Mouse (Mus musculus) hindbrain, embryonic 12.5 days (tissue): ENCODE results near the gene Actl7a. TPM values are rescaled to one million over a fixed set of nuclear protein-coding genes. Genes with fewer than 3 reads are reported as not detected.

Experiments
- ATAC-seq: fragments of 200-750 bp; cut with Nextera tagmentation; 2 replicates; pipeline ENCODE4 v1.8.0; 2017; ENCODE audit warnings: moderate TSS enrichment; ENCODE audit not compliant: low FRiP score
- H3K27ac ChIP-seq: fragments of 300-500 bp; sonication (generic); 2 replicates; pipeline ENCODE4 v1.5.1; 2016; ENCODE audit warnings: mild to moderate bottlenecking
- H3K27me3 ChIP-seq: fragments of 300-500 bp; sonication (generic); 2 replicates; pipeline ENCODE4 v1.6.1; 2016; ENCODE audit warnings: mild to moderate bottlenecking
- H3K36me3 ChIP-seq: fragments of 300-500 bp; sonication (generic); 2 replicates; pipeline ENCODE4 v1.6.1; 2016; ENCODE audit warnings: mild to moderate bottlenecking
- H3K4me1 ChIP-seq: fragments of 300-500 bp; sonication (generic); 2 replicates; pipeline ENCODE4 v1.6.1; 2016
- H3K4me2 ChIP-seq: fragments of 300-500 bp; sonication (generic); replicated peaks from 2 replicates; pipeline ENCODE4 v1.6.1; 2016; ENCODE audit warnings: mild to moderate bottlenecking
- H3K4me3 ChIP-seq: fragments of 300-500 bp; sonication (generic); 2 replicates; pipeline ENCODE4 v1.5.1; 2016; ENCODE audit warnings: mild to moderate bottlenecking
- H3K9ac ChIP-seq: fragments of 300-500 bp; sonication (generic); 2 replicates; pipeline ENCODE4 v1.6.1; 2016; ENCODE audit warnings: mild to moderate bottlenecking, moderate library complexity
- H3K9me3 ChIP-seq: fragments of 300-500 bp; sonication (generic); replicated peaks from 2 replicates; pipeline ENCODE4 v1.6.1; 2016; ENCODE audit warnings: mild to moderate bottlenecking
- WGBS: fragments of 180-500 bp; shearing (Covaris S2); methylation state at CpG from one replicate; pipeline ENCODE4 v1.1.7; 2016; 5-methylcytosine and 5-hydroxymethylcytosine counted together
- polyA plus RNA-seq: library from polyadenylated mRNA; unstranded; fragments of >200 nt; fragmentation: Nextera tagmentation; extraction: Ambion mirVana; gene quantifications from 2 replicates; pipeline ENCODE4 v1.2.1, GENCODE M21; 2016

The Actl7a gene
- polyA plus RNA-seq, result not detected in 2 replicates

- H3K9me3 ChIP-seq, result no peaks in the 10 kb centered on the region
- ATAC-seq, result no peak
- H3K36me3 ChIP-seq, result peaks cover 42% of the 10 kb centered on the region
- no peak within 1 kb of the TSS for H3K27ac ChIP-seq
- H3K9ac ChIP-seq, result no peak within 1 kb of the TSS
- no peak within 1 kb of the TSS for H3K4me2 ChIP-seq
- H3K4me3 ChIP-seq, result no peak within 1 kb of the TSS
- H3K4me1 ChIP-seq, result no peaks in the 10 kb centered on the region
- 95% methylated on average over 21 of the region's 21 CpGs for WGBS
- no peaks in the 10 kb centered on the region for H3K27me3 ChIP-seq
Observed at GRCm38 (mm10) chr4:56743363-56744195, at the start of gene Actl7a. Gene Actl7a, plus strand, starts transcription at chr4:56743413.

- Histone ChIP-seq H3K4me2 (no peak overlapping the region), H3K4me3 (no peak overlapping the region), H3K27ac (no peak overlapping the region), H3K36me3 (no peaks in the 10 kb centered on the region), H3K27me3 (no peaks in the 10 kb centered on the region), H3K9ac (no peak overlapping the region), H3K4me1 (no peaks in the 10 kb centered on the region), H3K9me3 (no peaks in the 10 kb centered on the region)
- WGBS, result 87% methylated on average over 7 of the region's 7 CpGs
- ATAC-seq, result no peak
Observed at GRCm38 (mm10) chr4:56696401-56696800, 46.8 kb upstream of the Actl7a start.

DNA sequence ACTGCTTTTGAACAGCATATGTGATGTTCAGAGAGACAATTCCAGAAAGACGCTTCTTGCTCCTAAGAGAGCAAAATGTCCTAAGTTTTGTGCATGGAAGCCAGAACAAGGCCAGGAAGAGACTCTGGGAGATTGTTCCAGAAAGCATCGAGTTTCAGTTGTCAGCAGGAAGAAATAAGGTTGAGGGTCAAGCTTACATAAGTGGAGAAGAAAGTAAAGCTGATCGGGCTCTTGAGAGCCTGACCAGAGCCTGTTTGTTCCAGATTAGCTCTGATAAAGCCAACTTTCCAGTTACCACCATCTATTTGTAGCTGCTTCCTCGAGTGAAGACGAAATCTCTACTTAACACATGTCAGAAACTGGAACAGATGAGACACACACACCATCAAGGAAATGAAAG is 44.5 kb upstream of the Actl7a start:
- no peak overlapping the region for H3K4me3 ChIP-seq
- H3K36me3 ChIP-seq, result no peaks in the 10 kb centered on the region
- no peak overlapping the region for H3K27ac ChIP-seq
- no peak overlapping the region for H3K9ac ChIP-seq
- H3K9me3 ChIP-seq, result no peaks in the 10 kb centered on the region
- H3K4me2 ChIP-seq, result no peak overlapping the region
- 0 out of 2 replicates have a peak, but pooled peaks cover 4% of the 10 kb centered on the region for H3K4me1 ChIP-seq
- H3K27me3 ChIP-seq, result no peaks in the 10 kb centered on the region
- WGBS, result 66% methylated on average over 5 of the region's 5 CpGs
- ATAC-seq, result no peak

DNA sequence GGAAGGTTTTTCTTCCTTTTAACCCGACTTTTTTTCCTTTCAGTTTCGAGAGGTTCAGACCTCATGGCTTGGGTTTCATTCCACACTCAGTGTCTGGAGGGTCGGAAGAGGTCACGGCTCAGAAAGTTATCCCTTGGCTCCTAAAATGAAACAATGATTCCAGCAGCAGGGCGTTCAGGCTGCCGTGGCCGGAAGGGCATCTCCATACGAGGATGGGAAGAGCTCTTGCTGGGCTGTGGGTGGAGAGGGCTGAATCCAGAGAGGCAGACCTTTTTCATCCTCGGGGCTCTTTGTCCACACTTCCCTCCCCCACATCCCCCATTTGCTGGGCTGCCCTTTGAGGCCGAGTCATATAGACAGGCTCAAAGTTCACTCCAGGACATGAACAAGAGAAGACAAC is 41.0 kb upstream of the Actl7a start:
- no peak overlapping the region for H3K27ac ChIP-seq
- H3K9me3 ChIP-seq, result no peaks in the 10 kb centered on the region
- 3% methylated on average over 10 of the region's 10 CpGs for WGBS
- H3K4me1 ChIP-seq, result peaks cover 9% of the 10 kb centered on the region; the same call in 1 of the 2 replicates
- H3K9ac ChIP-seq, result no peak overlapping the region
- 0 out of 2 replicates have a peak overlapping the region, but pooled peaks have one; percentile 31 for H3K4me2 ChIP-seq
- H3K4me3 ChIP-seq, result no peak overlapping the region
- H3K27me3 ChIP-seq, result no peaks in the 10 kb centered on the region
- ATAC-seq, result no peak
- no peaks in the 10 kb centered on the region for H3K36me3 ChIP-seq

- Histone ChIP-seq H3K27me3 (no peaks in the 10 kb centered on the region), H3K4me1 (peaks cover 8% of the 10 kb centered on the region), H3K9me3 (no peaks in the 10 kb centered on the region), H3K9ac (no peak overlapping the region), H3K4me2 (no peak overlapping the region), H3K36me3 (no peaks in the 10 kb centered on the region), H3K27ac (no peak overlapping the region), H3K4me3 (no peak overlapping the region)
- no peak for ATAC-seq
- WGBS, result 87% methylated on average over 3 of the region's 3 CpGs
Observed at GRCm38 (mm10) chr4:56713155-56713554, 30.1 kb upstream of the Actl7a start.

DNA sequence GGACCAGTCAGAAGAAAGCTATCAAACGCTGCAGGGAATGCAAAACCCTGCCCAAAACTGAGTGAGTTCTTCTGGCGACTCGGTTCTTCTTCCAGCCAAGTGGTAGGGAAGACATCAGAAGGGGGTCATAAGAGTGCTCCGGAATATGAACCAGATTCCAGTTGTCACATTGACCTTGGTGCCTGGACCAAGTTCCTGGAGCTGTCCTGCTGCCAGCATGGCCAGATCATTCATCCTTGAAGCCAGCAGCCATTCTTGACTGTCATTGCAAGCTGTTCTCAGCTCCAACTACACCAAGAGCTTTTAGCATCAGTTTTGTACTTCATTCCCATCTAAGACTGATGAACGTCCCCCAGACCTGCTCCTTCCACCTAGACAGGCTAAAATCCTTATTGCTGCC is 26.4 kb upstream of the Actl7a start:
- Histone ChIP-seq H3K36me3 (no peaks in the 10 kb centered on the region), H3K27ac (no peak overlapping the region), H3K9ac (no peak overlapping the region), H3K9me3 (no peaks in the 10 kb centered on the region), H3K27me3 (no peaks in the 10 kb centered on the region), H3K4me3 (no peak overlapping the region), H3K4me1 (no peaks in the 10 kb centered on the region), H3K4me2 (no peak overlapping the region)
- 65% methylated on average over 5 of the region's 5 CpGs for WGBS
- no peak for ATAC-seq

DNA sequence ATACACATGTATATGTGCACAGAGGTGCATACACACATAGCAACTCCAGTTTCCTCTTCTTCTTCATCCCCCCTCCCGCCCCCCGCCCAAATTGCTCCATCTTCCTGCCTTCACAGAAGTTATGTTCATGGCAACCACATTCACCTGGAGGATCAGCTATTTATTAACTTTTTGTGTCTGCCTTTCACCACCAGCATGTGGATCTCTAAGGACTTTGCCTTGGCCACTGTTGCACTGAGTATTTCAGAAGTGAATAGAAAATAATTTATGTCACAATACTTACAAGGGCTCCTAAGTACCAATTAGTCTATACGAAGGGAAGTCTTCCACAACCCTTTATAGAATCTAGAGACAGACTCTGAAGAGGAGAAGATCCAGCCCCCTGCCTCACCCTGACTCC is 25.3 kb upstream of the Actl7a start:
- H3K4me3 ChIP-seq, result no peak overlapping the region
- no peak overlapping the region for H3K27ac ChIP-seq
- no peaks in the 10 kb centered on the region for H3K9me3 ChIP-seq
- no peak overlapping the region for H3K9ac ChIP-seq
- no peak for ATAC-seq
- H3K4me2 ChIP-seq, result no peak overlapping the region
- no peaks in the 10 kb centered on the region for H3K36me3 ChIP-seq
- WGBS, result 96% methylated on average over 3 of the region's 3 CpGs
- no peaks in the 10 kb centered on the region for H3K27me3 ChIP-seq
- H3K4me1 ChIP-seq, result no peaks in the 10 kb centered on the region

DNA sequence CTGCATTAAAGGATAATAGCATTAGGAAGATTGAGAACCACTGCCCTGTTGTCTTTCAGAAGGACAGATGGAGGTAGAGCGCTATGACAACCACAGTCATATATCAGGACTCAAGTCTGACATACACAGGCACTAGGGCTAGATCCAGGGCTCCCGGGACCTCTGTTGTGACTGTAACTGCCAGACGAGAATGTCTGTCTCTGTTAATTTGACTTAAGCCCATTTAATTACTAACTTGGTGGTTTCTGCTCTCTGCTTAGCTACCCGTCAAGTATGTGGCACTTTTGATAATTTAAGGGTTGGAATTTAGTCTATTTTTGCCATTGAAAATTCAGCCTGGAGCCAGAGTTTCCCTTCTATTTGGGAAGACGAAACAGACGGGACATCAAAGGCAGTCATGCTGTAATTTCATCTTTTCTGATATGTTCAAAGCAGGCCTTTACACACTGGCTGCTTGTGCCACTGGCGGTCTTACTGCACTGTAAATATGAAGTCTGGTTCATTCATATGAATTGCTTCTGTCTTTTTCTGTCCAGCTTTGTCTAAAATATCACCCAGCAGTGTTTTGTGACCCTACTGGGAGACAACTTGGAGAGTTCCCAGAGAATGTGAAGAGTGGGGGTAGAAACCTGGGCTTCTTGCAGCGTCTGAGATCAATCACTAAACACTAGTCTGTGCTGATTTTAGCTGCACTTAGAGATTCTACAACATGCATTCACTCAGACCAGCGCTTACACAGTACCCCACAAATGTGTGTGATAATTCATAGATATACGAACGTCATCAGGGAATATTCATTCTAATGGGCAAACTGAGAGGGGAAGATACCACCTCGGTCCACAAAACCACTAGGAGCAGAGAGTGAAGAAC is 24.4 kb upstream of the Actl7a start:
- Histone ChIP-seq H3K27ac (no peak overlapping the region), H3K27me3 (no peaks in the 10 kb centered on the region), H3K9me3 (no peaks in the 10 kb centered on the region), H3K36me3 (no peaks in the 10 kb centered on the region), H3K4me3 (no peak overlapping the region), H3K9ac (no peak overlapping the region), H3K4me1 (no peaks in the 10 kb centered on the region), H3K4me2 (no peak overlapping the region)
- no peak for ATAC-seq
- WGBS, result 75% methylated on average over 12 of the region's 12 CpGs

DNA sequence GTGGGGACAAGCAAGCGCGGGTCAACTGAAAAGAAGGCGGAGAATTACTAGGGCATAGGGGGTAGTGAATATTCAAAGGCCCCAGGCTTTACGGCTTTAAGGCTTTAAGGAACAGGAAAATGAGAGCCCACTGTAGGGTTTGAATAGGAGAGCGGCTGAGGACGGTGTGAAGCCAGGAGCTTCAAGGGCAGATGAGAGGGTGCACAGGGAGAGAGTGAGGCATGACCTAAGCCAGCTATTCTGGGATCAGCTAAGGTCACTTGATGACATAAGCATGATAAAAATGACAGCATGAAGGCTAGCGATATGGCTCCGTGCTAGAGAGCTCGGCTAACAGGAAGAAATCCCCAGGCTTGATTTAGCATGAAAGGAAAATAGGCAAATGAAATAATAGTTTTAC is 23.8 kb upstream of the Actl7a start:
- Histone ChIP-seq H3K27me3 (no peaks in the 10 kb centered on the region), H3K4me2 (no peak overlapping the region), H3K4me3 (no peak overlapping the region), H3K27ac (no peak overlapping the region), H3K4me1 (no peaks in the 10 kb centered on the region), H3K36me3 (no peaks in the 10 kb centered on the region), H3K9ac (no peak overlapping the region), H3K9me3 (no peaks in the 10 kb centered on the region)
- 71% methylated on average over 9 of the region's 9 CpGs for WGBS
- no peak for ATAC-seq

GRCm38 (mm10) chr4:56720403-56720802 is 22.8 kb upstream of the Actl7a start:
- Histone ChIP-seq H3K4me1 (no peaks in the 10 kb centered on the region), H3K9me3 (no peaks in the 10 kb centered on the region), H3K27me3 (no peaks in the 10 kb centered on the region), H3K9ac (no peak overlapping the region), H3K27ac (no peak overlapping the region), H3K4me3 (no peak overlapping the region), H3K4me2 (no peak overlapping the region), H3K36me3 (no peaks in the 10 kb centered on the region)
- ATAC-seq, result no peak
- 88% methylated on average over 9 of the region's 9 CpGs for WGBS

DNA sequence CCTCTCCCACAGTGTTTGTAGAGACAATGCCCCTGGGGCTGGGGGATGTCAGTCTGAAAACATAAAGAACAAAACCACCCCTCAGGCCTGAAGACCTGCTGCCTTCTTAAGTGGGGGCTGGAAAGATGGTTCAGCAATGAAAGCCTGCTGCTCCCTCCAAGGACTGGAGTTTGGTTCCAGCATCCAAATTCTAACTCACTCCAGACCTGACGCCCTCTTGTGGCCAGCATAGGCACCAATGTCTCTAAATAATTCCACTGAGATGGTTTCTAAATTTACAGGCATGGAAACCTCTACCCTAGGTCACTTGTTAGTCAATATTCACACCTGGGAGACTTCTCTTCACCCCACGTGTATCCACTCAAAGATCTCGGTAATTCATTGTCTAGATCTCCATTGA is 21.7 kb upstream of the Actl7a start:
- H3K9me3 ChIP-seq, result no peaks in the 10 kb centered on the region
- no peaks in the 10 kb centered on the region for H3K27me3 ChIP-seq
- no peak overlapping the region for H3K4me3 ChIP-seq
- H3K27ac ChIP-seq, result no peak overlapping the region
- 32% methylated on average over 3 of the region's 3 CpGs for WGBS
- no peak overlapping the region for H3K4me2 ChIP-seq
- ATAC-seq, result no peak
- no peak overlapping the region for H3K9ac ChIP-seq
- no peaks in the 10 kb centered on the region for H3K4me1 ChIP-seq
- no peaks in the 10 kb centered on the region for H3K36me3 ChIP-seq

DNA sequence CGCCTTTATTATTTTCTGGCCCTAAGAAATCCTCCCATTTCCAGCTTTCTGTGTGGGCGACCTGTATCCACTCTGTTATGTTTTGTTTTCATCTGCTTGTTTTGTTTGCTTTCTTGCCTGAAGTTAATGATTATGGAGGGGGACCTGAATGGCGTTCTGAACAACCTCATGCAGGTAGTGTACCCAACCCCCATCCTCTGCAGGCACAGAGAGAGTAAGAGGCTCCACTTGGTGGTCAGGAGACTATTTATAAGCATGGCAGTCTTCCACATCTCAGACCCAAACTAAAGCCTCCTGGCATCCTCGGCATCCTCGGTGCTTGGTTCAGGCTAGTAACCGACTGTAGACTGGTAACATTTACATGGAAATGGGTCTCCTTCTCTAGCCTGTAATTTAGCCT is 20.9 kb upstream of the Actl7a start:
- H3K9ac ChIP-seq, result no peak overlapping the region
- no peaks in the 10 kb centered on the region; the same call in 1 of the 2 replicates for H3K9me3 ChIP-seq
- WGBS, result 70% methylated on average over 6 of the region's 6 CpGs
- ATAC-seq, result no peak
- H3K4me2 ChIP-seq, result no peak overlapping the region
- H3K27me3 ChIP-seq, result no peaks in the 10 kb centered on the region
- H3K36me3 ChIP-seq, result no peaks in the 10 kb centered on the region
- H3K27ac ChIP-seq, result no peak overlapping the region
- H3K4me3 ChIP-seq, result no peak overlapping the region
- no peaks in the 10 kb centered on the region for H3K4me1 ChIP-seq
